Mouse (Mus musculus): ENCODE measurements around the gene Hmga1b. TPM values are rescaled to one million over a fixed set of nuclear protein-coding genes. Genes with fewer than 3 reads are reported as not detected.
A peak's percentile ranks its signal among the peaks of the same experiment; 100 is the strongest.
"Not testable (repeated sequence)": the region's sequence is repeated elsewhere in the genome, so short reads cannot be mapped to it uniquely, and the experiment has no call there.

The Hmga1b gene
- total RNA-seq, 2 experiments from 2014 or later: 13.3 to 15.9 TPM

- peak; percentile 83 for DNase-seq
Measured at GRCm38 (mm10) chr11:120784064-120784791, 21.6 kb downstream of the Hmga1b start, which contains the start of the genes Rfng and Gps1. TSS of gene Rfng (minus strand) at chr11:120784207. TSS of gene Gps1 (plus strand) at chr11:120784272.

DNA sequence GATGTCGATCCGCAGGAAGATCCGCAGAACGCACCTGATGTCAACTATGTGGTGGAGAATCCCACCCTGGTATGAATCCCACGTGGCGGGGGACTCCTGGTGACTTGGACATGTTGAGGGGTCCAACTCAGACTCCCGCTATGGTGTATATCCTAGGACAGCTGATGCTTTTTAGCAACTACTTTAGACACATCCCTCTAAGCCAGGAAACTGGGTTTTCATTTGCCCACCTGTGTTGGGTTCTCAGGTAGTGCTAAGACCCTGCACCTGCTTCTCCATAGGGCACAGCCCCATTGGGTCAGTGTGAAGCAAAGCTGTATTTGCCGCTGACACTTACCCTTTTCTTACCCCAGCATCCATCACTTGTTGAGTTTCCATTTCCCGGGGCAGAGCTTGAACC lies 22.6 kb downstream of the Hmga1b start:
- DNase-seq: no peak

DNA sequence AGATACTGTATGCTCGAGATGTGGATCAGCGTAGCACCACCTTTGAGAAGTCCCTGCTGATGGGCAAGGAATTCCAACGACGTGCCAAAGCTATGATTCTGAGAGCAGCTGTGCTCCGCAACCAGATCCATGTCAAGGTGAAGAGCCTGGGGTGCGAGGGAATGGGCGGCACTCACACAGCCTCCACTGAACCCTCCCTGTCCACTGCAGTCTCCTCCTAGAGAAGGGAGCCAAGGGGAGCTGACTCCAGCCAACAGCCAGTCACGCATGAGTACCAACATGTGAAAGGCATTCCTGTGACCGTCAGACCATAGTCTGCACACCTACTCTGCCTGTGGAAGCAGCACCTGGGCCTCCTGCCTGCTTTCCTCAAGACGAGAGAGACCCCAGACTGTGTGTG lies 25.9 kb downstream of the Hmga1b start:
- DNase-seq: not testable (repeated sequence)

GRCm38 (mm10) chr11:120789355-120789754 lies 26.8 kb downstream of the Hmga1b start:
- DNase-seq: no peak

DNA sequence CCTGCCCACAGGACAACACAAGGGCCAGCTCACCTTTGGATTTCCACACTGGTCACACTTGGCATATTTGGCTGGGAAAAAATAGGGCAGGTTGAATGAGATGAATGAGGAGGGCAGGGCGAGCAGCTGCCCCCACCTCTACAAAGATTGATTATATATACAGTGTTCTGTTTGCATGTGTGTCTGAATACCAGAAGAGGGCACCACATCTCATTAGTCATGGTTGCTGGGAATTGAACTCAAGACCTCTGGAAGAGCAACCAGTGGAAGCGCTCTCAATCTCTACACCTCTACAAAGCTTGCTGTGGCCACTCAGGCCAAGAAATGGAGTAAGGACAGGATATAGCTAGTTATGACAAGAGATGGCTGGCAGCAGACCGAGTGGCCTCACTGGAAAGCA lies 27.2 kb downstream of the Hmga1b start:
- DNase-seq: no peak

DNA sequence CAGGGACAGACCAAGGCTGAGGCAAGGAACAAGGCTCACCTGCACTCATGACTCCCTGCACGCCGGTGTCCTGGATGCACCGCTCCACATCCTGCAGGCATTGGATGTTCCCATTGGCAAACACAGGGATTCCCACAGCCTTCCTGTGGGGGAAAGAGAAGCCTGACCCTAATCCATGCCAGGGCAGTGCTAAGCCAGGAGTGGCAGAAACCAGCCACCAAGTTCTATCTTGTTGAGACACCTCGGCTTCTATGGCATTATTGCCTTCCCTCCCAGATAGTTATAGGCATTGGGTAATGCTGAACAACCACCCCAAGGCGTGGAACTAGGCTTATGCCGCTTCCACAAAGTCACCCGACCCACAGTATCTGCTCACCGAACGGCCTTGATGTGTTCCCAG lies 30.1 kb downstream of the Hmga1b start:
- DNase-seq: no peak

DNA sequence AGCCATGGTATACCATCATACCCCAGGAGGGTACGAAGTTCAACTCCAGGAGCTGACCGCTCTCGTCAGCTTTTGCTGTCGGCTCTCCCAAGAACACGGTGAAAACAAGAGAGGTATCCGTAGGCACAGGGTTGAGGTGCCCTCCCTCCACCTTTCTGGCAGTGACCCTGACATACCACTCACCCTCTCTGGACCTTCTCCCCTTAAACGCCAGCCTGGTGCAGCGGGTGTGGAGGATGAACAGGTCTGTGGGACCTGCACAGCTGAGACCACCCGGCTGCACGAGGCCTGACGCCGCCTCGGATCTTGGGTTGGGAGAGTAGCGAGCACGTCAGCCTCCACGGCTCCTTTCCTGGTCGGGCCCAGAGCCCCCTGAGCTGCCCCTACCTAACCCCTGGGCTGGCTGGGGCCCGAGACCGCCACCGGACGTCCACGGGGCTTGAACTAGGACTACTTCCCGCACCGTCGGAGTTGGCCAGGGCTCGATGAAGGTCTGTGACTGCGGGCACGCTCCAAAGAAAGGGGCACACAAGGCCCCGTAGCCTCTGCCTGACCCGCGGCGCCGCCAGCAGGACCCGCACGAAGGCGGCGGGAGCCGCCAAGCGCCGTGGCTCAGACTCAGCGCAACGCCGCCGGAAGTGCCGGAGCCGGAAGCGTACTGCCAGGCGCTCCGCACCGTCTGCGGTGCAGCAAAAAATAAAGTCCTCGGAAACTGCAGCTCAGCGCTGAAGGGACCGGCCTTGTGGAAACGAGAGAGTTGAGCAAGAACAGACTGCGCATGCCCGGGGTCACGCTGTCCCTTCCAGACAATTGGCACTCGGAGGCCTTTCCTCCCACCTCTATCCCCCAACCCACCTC lies 33.4 kb downstream of the Hmga1b start, which contains the start of gene Dus1l:
TSS of gene Dus1l (minus strand) at position 648 of the 858 bp plus-strand sequence.
- DNase-seq: peak; percentile 97

GRCm38 (mm10) chr11:120796614-120796946 lies 34.0 kb downstream of the Hmga1b start:
- DNase-seq: no peak

- no peak for DNase-seq
Measured at GRCm38 (mm10) chr11:120798244-120798643, 35.6 kb downstream of the Hmga1b start.

- no peak for DNase-seq
Measured at GRCm38 (mm10) chr11:120799316-120799890, 36.8 kb downstream of the Hmga1b start.

DNA sequence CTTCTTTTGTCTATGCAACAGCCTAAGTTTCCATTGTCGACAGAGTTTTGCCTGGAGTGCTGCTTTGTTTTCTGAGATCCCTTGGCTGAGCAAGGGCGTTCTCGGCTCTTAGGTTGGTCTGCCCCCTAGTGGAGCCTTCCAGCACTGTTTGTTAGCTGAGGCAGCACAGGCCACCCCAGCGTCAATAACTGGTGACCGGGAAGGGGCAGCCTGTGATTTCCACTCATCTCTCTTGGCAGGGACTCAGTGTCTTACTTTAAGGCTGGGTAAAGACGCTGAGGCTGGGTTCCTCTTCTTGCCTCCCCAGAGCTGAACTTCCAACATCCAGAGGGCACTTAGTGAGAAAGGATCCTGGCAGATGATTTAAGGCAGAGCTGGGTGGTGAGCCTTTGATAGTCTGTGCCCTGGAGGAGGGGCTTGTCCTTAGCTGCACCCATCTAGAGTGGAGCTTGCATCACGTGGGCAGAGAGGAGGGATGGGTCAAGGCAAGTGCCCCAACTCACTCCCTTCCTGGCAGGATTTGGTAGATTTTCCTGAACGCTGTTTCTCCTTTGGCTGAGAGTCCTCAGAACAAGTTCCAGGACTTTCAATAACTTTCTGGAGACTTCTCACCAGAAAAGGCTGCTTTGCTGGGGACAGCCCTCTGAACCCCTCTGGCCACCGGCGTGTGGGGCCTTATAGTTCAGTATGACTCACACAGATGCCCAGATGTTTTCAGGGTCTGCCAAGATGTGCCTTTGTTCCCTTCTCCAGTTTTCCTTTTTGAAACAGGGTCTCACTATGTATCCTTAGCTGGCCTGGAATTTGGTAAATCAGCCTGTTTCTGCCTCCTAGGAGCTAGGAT lies 37.7 kb downstream of the Hmga1b start:
- peak; percentile 91 for DNase-seq

DNA sequence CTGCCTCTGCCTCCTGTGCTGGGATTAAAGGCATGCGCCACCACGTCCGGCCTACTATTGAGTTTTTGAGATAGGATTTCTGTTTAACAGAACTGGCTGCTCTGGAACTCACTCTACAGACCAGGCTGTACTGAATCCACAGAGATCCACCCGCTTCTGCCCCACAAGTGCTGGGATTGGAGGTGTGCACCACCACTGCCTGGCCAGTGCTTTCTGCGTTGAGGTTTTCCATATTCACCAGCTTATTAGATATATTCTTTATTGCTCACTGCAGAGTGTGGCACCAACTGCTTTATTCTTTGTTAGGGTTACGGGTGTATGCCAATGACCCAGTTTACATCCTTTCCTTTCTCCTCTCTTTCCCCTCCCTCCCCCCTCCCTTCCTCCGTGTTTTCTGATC lies 41.7 kb downstream of the Hmga1b start:
- DNase-seq: no peak

- no peak for DNase-seq
Measured at GRCm38 (mm10) chr11:120804769-120805168, 42.2 kb downstream of the Hmga1b start.

DNA sequence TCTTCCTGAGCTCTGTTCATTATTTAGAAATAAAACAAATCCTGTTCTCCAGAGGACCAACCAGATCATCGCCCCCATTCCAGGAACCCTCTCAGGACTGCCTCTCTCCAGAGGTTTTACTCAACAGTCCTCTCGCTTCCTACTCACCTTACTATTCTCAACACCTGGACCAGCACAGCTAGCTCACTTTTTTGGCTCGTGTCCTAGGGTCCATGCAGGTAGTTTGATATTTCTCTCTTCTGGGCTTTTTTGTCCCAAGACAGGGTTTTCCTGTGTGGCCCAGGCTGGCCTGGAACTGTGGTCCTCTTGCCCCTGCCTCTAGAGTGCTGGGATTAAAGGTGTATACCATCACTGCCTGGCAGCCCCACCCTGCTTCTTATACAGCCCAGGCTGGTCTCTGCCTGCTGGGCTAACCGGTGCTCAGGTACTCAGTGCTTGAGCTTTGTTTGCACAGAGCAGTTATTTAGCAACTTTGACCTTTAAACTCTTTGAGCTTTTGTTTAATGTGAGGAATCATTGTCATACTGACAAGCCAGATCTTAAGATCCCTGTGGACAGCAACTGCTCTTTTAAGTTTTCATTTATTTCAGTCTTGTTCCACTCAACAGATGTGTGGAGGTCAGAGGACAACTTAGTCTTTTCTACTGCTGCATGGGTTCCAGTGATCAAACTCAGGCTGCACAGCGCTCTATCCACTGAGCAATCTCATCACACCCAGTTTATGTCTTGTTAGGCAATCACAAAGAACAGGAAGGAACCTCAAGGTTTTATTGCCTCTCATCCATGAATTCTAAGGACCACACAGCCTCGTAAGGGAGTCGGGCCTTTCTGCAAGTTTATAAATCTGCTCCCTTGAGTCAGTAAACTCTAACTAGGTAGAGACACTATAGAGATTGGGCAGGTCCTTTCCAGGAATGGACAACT lies 43.0 kb downstream of the Hmga1b start:
- no peak for DNase-seq

- DNase-seq: no peak
Measured at GRCm38 (mm10) chr11:120808010-120808409, 45.4 kb downstream of the Hmga1b start.

GRCm38 (mm10) chr11:120812068-120812467 lies 49.5 kb downstream of the Hmga1b start:
- DNase-seq: no peak

Data from gastrocnemius, postnatal 10 days (tissue).